Mouse (Mus musculus) liver, embryonic 15.5 days (tissue): ENCODE results near the gene Slc25a53. TPM values are rescaled to one million over a fixed set of nuclear protein-coding genes. Genes with fewer than 3 reads are reported as not detected.

ENCODE experiments used
- ATAC-seq: fragments of 200-750 bp; cut with Nextera tagmentation; 2 replicates; pipeline ENCODE4 v1.8.0; 2017; ENCODE audit warnings: moderate number of reproducible peaks, mild to moderate bottlenecking, moderate library complexity; ENCODE audit not compliant: insufficient read depth
- H3K27ac ChIP-seq: fragments of 300-500 bp; sonication (generic); replicated peaks from 2 replicates; pipeline ENCODE4 v1.5.1; 2015; ENCODE audit warnings: mild to moderate bottlenecking, inconsistent platforms
- H3K27me3 ChIP-seq: fragments of 300-500 bp; sonication (generic); 2 replicates; pipeline ENCODE4 v1.6.1; 2015; ENCODE audit warnings: mild to moderate bottlenecking, inconsistent platforms
- H3K36me3 ChIP-seq: fragments of 300-500 bp; sonication (generic); replicated peaks from 2 replicates; pipeline ENCODE4 v1.6.1; 2015; ENCODE audit warnings: moderate library complexity, mild to moderate bottlenecking, inconsistent platforms
- H3K4me1 ChIP-seq: fragments of 300-500 bp; sonication (generic); replicated peaks from 2 replicates; pipeline ENCODE4 v1.6.1; 2015; ENCODE audit warnings: inconsistent platforms
- H3K4me2 ChIP-seq: fragments of 300-500 bp; sonication (generic); 2 replicates; pipeline ENCODE4 v1.6.1; 2015; ENCODE audit warnings: moderate library complexity, mild to moderate bottlenecking, inconsistent platforms
- H3K4me3 ChIP-seq: fragments of 300-500 bp; sonication (generic); replicated peaks from 2 replicates; pipeline ENCODE4 v1.5.1; 2015; ENCODE audit warnings: mild to moderate bottlenecking, inconsistent platforms
- H3K9ac ChIP-seq: fragments of 300-500 bp; sonication (generic); 2 replicates; pipeline ENCODE4 v1.6.1; 2015; ENCODE audit warnings: moderate library complexity, mild to moderate bottlenecking, inconsistent platforms
- H3K9me3 ChIP-seq: fragments of 300-500 bp; sonication (generic); replicated peaks from 2 replicates; pipeline ENCODE4 v1.6.1; 2016; ENCODE audit warnings: inconsistent platforms
- WGBS: fragments of 180-500 bp; shearing (Covaris S2); methylation state at CpG from one replicate; pipeline ENCODE4 v1.1.7; 2015; ENCODE audit warnings: mixed read lengths; ENCODE audit not compliant: insufficient replicate concordance; 5-methylcytosine and 5-hydroxymethylcytosine counted together
- polyA plus RNA-seq: library from polyadenylated mRNA; unstranded; fragments of >200 nt; fragmentation: Nextera tagmentation; extraction: Ambion mirVana; gene quantifications from 2 replicates; pipeline ENCODE4 v1.2.1, GENCODE M21; 2015

Gene Slc25a53
- 1.7 and 2.7 TPM in 2 replicates for polyA plus RNA-seq

- Histone ChIP-seq H3K9ac (peak within 1 kb of the TSS; percentile 53), H3K4me3 (peak within 1 kb of the TSS; percentile 70), H3K4me2 (peak within 1 kb of the TSS; percentile 67), H3K27me3 (no peaks in the 10 kb centered on the region), H3K27ac (peak within 1 kb of the TSS; percentile 74), H3K9me3 (no peaks in the 10 kb centered on the region), H3K36me3 (no peaks in the 10 kb centered on the region), H3K4me1 (peaks cover 10% of the 10 kb centered on the region)
- 17% methylated on average over 31 of the region's 31 CpGs for WGBS
- peak; percentile 90 for ATAC-seq
Observed at GRCm38 (mm10) chrX:137038000-137038483, at the start of gene Slc25a53. Gene Slc25a53, minus strand, starts transcription at chrX:137038302.

DNA sequence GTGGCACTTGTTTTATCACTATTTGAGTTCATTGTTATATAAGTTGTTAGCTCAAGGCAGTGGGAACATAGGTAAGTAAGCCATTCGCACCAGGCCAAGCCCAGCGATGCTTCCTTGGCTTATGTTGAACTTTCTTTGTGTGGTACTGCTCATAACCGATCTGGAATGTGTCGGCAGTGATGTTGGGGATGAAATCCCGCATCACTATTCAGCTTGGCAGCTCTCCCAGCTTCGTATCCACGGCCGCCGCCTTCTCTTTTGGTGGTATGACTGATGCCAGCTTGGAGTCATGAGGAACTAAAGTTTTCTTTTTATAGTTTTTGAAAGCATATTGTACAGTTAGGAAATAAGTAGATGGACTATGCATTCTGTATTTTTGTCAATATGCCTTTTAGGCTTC lies 25.1 kb upstream of the Slc25a53 start:
- Histone ChIP-seq H3K27me3 (no peaks in the 10 kb centered on the region), H3K36me3 (no peaks in the 10 kb centered on the region), H3K27ac (no peak overlapping the region), H3K4me3 (no peak overlapping the region), H3K9me3 (no peaks in the 10 kb centered on the region), H3K4me1 (no peaks in the 10 kb centered on the region), H3K4me2 (no peak overlapping the region), H3K9ac (no peak overlapping the region)
- 77% methylated on average over 9 of the region's 9 CpGs for whole genome bisulfite sequencing
- ATAC-seq, result no peak

GRCm38 (mm10) chrX:137049425-137050225 lies 11.5 kb upstream of the Slc25a53 start, which contains the start of gene Fam199x:
Gene Fam199x, plus strand, starts transcription at chrX:137049594.
- peak; percentile 90 for ATAC-seq
- 20% methylated on average over 55 of the region's 62 CpGs for WGBS
- peaks cover 4% of the 10 kb centered on the region for H3K27me3 ChIP-seq
- peak within 1 kb of the TSS; percentile 83 for H3K4me2 ChIP-seq
- no peaks in the 10 kb centered on the region for H3K9me3 ChIP-seq
- peak within 1 kb of the TSS; percentile 53 for H3K9ac ChIP-seq
- H3K36me3 ChIP-seq, result no peaks in the 10 kb centered on the region
- H3K4me1 ChIP-seq, result peaks cover 2% of the 10 kb centered on the region; the same call in 1 of the 2 replicates
- peak within 1 kb of the TSS; percentile 64 for H3K4me3 ChIP-seq
- H3K27ac ChIP-seq, result no peak within 1 kb of the TSS

GRCm38 (mm10) chrX:137049060-137049424 lies 10.9 kb upstream of the Slc25a53 start:
- no peaks in the 10 kb centered on the region for H3K9me3 ChIP-seq
- peak; percentile 40 for ATAC-seq
- H3K27ac ChIP-seq, result no peak overlapping the region
- H3K4me3 ChIP-seq, result peak overlapping the region; percentile 64
- H3K27me3 ChIP-seq, result peaks cover 4% of the 10 kb centered on the region
- 17% methylated on average over 11 of the region's 11 CpGs for WGBS
- H3K4me2 ChIP-seq, result peak overlapping the region; percentile 83
- H3K4me1 ChIP-seq, result peaks cover 2% of the 10 kb centered on the region; the same call in 1 of the 2 replicates
- H3K36me3 ChIP-seq, result no peaks in the 10 kb centered on the region
- H3K9ac ChIP-seq, result no peak overlapping the region

GRCm38 (mm10) chrX:137038502-137038901 lies 400 bp upstream of the Slc25a53 start:
- WGBS, result 34% methylated on average over 7 of the region's 7 CpGs
- H3K9ac ChIP-seq, result peak overlapping the region; percentile 53; the same call in 1 of the 2 replicates
- H3K4me2 ChIP-seq, result peak overlapping the region; percentile 67
- H3K4me3 ChIP-seq, result peak overlapping the region; percentile 70
- H3K27ac ChIP-seq, result peak overlapping the region; percentile 74; the same call in 1 of the 2 replicates
- H3K9me3 ChIP-seq, result no peaks in the 10 kb centered on the region
- H3K27me3 ChIP-seq, result no peaks in the 10 kb centered on the region
- peaks cover 10% of the 10 kb centered on the region for H3K4me1 ChIP-seq
- H3K36me3 ChIP-seq, result no peaks in the 10 kb centered on the region
- ATAC-seq, result no peak

DNA sequence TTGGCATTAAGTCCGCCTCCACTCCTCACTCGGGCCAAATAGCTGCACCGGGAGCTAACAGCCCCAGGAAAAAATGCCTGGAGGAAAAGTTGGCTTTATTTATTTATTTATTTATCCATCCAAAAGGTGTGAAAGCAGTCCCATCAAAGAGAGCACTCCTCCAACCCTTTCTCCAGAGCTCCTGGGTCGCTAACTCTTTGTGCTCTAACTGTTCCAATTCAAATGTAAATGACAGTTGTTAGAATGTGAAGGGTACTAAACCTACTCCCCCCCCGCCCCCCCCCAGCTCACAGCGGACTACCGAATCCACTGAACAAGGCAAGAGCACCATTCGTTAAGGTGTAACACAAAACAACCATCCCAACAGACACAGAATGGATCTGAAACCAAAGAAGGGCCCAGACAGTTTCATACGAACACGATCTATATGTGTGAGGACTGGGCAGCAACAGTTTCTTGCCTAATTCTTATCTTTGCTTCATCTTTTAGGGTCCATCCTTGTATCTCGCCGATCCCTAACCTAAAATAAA lies 567 bp downstream of the Slc25a53 start:
- Histone ChIP-seq H3K4me3 (peak overlapping the region; percentile 70), H3K27me3 (no peaks in the 10 kb centered on the region), H3K4me2 (peak overlapping the region; percentile 67), H3K36me3 (no peaks in the 10 kb centered on the region), H3K9ac (peak overlapping the region; percentile 53), H3K9me3 (no peaks in the 10 kb centered on the region), H3K27ac (no peak overlapping the region), H3K4me1 (peaks cover 10% of the 10 kb centered on the region)
- WGBS, result 15% methylated on average over 12 of the region's 12 CpGs
- peak; percentile 33 for ATAC-seq

DNA sequence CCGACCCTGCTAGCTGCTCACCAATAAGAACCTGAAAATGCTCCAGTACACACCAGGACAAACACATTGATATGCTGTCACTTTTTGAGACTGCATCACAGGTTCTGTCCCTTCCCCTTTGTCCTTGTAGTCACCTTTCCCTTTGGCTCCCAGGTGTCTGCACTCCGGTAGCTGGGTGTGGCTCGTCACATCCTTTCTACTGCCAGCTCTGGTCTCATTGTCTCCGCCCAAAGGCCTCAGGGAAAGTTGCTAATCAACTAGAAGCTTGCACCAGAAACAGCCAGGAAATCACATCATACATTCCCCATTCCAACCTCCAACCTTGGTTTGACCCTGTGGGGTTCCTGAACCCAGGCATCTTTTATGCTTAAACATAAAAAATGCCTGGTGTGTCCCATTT lies 3.8 kb downstream of the Slc25a53 start:
- WGBS, result 62% methylated on average over 4 of the region's 4 CpGs
- no peak for ATAC-seq
- no peaks in the 10 kb centered on the region for H3K27me3 ChIP-seq
- no peak overlapping the region for H3K4me3 ChIP-seq
- H3K9me3 ChIP-seq, result no peaks in the 10 kb centered on the region
- no peak overlapping the region for H3K27ac ChIP-seq
- H3K9ac ChIP-seq, result no peak overlapping the region
- peaks cover 10% of the 10 kb centered on the region for H3K4me1 ChIP-seq
- H3K4me2 ChIP-seq, result no peak overlapping the region
- H3K36me3 ChIP-seq, result no peaks in the 10 kb centered on the region

GRCm38 (mm10) chrX:137031726-137032125 lies 6.4 kb downstream of the Slc25a53 start:
- no peak overlapping the region for H3K9ac ChIP-seq
- H3K4me2 ChIP-seq, result no peak overlapping the region
- H3K36me3 ChIP-seq, result no peaks in the 10 kb centered on the region
- H3K9me3 ChIP-seq, result no peaks in the 10 kb centered on the region
- no peak overlapping the region for H3K4me3 ChIP-seq
- H3K27ac ChIP-seq, result no peak overlapping the region
- H3K4me1 ChIP-seq, result 0 out of 2 replicates have a peak, but pooled peaks cover under 1% of the 10 kb centered on the region
- WGBS, result 76% methylated on average over 5 of the region's 5 CpGs
- no peak for ATAC-seq
- H3K27me3 ChIP-seq, result no peaks in the 10 kb centered on the region

DNA sequence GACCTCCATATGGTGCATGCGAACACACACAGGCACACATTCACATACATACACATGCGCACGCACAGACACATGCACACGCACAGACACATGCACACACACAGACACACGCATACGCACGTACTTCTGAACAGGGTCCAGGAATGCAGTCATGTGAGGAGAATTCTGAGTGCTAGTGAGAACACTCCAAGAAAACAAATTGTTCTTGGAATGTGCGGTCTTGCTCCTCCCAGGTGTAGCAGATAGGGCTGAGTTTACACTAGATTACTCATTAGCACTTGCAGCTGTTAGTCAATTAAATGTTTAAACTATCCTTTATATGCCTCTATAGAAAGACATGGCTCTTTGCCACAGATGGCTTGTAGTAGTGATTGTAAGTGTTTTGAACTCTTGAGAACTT lies 7.2 kb downstream of the Slc25a53 start:
- Histone ChIP-seq H3K27ac (no peak overlapping the region), H3K4me2 (no peak overlapping the region), H3K36me3 (no peaks in the 10 kb centered on the region), H3K4me1 (no peaks in the 10 kb centered on the region), H3K4me3 (no peak overlapping the region), H3K9ac (no peak overlapping the region), H3K9me3 (no peaks in the 10 kb centered on the region), H3K27me3 (no peaks in the 10 kb centered on the region)
- 86% methylated on average over 8 of the region's 8 CpGs for WGBS
- ATAC-seq, result no peak

DNA sequence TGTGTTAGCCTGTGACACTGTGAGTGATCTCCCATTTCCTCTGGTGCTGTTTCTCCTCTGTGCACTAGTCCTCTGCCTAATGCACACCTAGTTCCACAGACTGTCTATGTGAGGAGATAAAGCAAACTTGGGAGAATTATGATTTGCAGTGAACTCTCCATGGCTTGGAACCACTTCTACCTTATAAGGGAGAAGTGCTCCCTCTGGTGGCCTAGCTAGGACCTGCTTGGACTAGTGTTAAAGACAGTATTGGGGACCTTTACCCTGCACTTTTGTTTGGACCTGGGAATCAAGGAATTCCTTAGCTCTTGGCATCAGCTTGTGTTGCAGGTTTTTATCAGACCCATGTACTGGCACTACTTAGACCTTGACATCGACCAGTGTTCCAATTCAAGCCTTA lies 18.8 kb downstream of the Slc25a53 start:
- no peak overlapping the region for H3K4me3 ChIP-seq
- H3K9ac ChIP-seq, result no peak overlapping the region
- no peak overlapping the region for H3K4me2 ChIP-seq
- no peaks in the 10 kb centered on the region for H3K9me3 ChIP-seq
- no peaks in the 10 kb centered on the region for H3K4me1 ChIP-seq
- H3K36me3 ChIP-seq, result no peaks in the 10 kb centered on the region
- H3K27ac ChIP-seq, result no peak overlapping the region
- no peaks in the 10 kb centered on the region for H3K27me3 ChIP-seq
- ATAC-seq, result no peak
- WGBS, result 4% methylated on average over 1 of the region's 1 CpGs

- Histone ChIP-seq H3K27me3 (no peaks in the 10 kb centered on the region), H3K9me3 (no peaks in the 10 kb centered on the region), H3K27ac (no peak overlapping the region), H3K36me3 (no peaks in the 10 kb centered on the region), H3K4me3 (no peak overlapping the region), H3K9ac (no peak overlapping the region), H3K4me1 (no peaks in the 10 kb centered on the region), H3K4me2 (no peak overlapping the region)
- 64% methylated on average over 1 of the region's 1 CpGs for WGBS
- ATAC-seq, result no peak
Observed at GRCm38 (mm10) chrX:137017668-137018067, 20.4 kb downstream of the Slc25a53 start.
